Mouse (Mus musculus) kidney, embryonic 14.5 days (tissue): ENCODE measurements around the gene Tbc1d32. TPM values are rescaled to one million over a fixed set of nuclear protein-coding genes. Genes with fewer than 3 reads are reported as not detected.
A peak's percentile ranks its signal among the peaks of the same experiment; 100 is the strongest.

Experiments used
- ATAC-seq: fragments of 200-750 bp; cut with Nextera tagmentation; 2 replicates; pipeline ENCODE4 v1.8.0; 2017; ENCODE audit warnings: moderate number of reproducible peaks, mild to moderate bottlenecking, moderate TSS enrichment, moderate library complexity; ENCODE audit not compliant: low FRiP score, low TSS enrichment
- H3K27ac ChIP-seq: fragments of 300-500 bp; sonication (generic); 2 replicates; pipeline ENCODE4 v1.5.1; 2014; ENCODE audit warnings: low read depth, mild to moderate bottlenecking, low read length, moderate library complexity, mixed read lengths
- H3K27me3 ChIP-seq: fragments of 300-500 bp; sonication (generic); 2 replicates; pipeline ENCODE4 v1.6.1; 2014; ENCODE audit warnings: mild to moderate bottlenecking, low read length; ENCODE audit not compliant: control insufficient read depth, insufficient read depth
- H3K36me3 ChIP-seq: fragments of 300-500 bp; sonication (generic); 2 replicates; pipeline ENCODE4 v1.6.1; 2014; ENCODE audit warnings: low read length, mixed read lengths; ENCODE audit not compliant: control insufficient read depth, insufficient read depth
- H3K4me1 ChIP-seq: fragments of 300-500 bp; sonication (generic); 2 replicates; pipeline ENCODE4 v1.6.1; 2014; ENCODE audit warnings: low read length, mixed read lengths; ENCODE audit not compliant: control insufficient read depth, insufficient read depth
- H3K4me2 ChIP-seq: fragments of 300-500 bp; sonication (generic); replicated peaks from 2 replicates; pipeline ENCODE4 v1.6.1; 2014; ENCODE audit warnings: low read depth, mild to moderate bottlenecking, low read length
- H3K4me3 ChIP-seq: fragments of 300-500 bp; sonication (generic); 2 replicates; pipeline ENCODE4 v1.5.1; 2014; ENCODE audit warnings: mild to moderate bottlenecking, low read length
- H3K9ac ChIP-seq: fragments of 300-500 bp; sonication (generic); 2 replicates; pipeline ENCODE4 v1.6.1; 2014; ENCODE audit warnings: low read depth, mild to moderate bottlenecking, low read length, moderate library complexity
- H3K9me3 ChIP-seq: fragments of 300-500 bp; sonication (generic); 2 replicates; pipeline ENCODE4 v1.6.1; 2016; ENCODE audit warnings: low read length; ENCODE audit not compliant: control insufficient read depth
- WGBS: fragments of 180-500 bp; shearing (Covaris S2); extraction: QIAGEN DNeasy Blood & Tissue Kit; methylation state at CpG from one replicate; pipeline ENCODE4 v1.1.7; 2014; 5-methylcytosine and 5-hydroxymethylcytosine counted together
- polyA plus RNA-seq: library from polyadenylated mRNA; unstranded; fragments of >200 nt; fragmentation: Nextera tagmentation; extraction: Ambion mirVana; gene quantifications from 2 replicates; pipeline ENCODE4 v1.2.1, GENCODE M21; 2014

Gene Tbc1d32
- 2.8 and 6.1 TPM in 2 replicates for polyA plus RNA-seq

DNA sequence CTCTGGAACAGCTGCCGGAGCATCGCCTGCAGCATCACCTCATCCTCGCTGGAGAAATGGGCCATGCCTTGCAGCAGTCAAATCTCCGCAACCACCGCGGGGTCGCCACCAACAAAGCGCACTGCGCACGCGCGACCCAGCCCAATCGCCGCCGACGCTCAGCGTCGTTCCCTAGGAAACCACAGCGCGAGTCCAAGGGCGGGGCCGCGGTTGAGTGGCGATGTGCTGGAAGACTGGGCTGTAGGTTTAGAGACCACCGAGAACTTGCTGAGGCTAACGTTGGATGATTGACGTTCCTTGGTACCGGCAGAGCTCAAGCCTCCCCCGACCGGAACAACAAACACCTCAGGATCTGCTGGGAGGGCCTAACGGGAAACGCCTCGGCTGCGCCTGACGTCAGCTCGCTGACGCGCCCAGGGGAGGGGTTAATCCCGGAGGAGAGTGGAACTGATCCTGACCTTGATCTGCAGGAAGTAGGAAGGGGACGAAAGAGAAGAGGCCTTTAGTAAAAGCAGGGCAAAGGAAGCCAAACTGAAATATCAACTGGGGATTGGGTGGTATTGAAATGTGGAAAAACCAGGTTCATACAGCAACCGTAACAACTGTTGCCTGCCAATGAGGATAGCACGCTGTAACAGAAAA lies at the start of gene Tbc1d32:
Tbc1d32 (minus strand) TSS at position 122 of the 642 bp plus-strand sequence.
- no peaks in the 10 kb centered on the region for H3K27me3 ChIP-seq
- 4% methylated on average over 42 of the region's 42 CpGs for WGBS
- peak within 1 kb of the TSS; percentile 44 for H3K4me3 ChIP-seq
- H3K9me3 ChIP-seq, result no peaks in the 10 kb centered on the region
- peak within 1 kb of the TSS; percentile 53; the same call in 1 of the 2 replicates for H3K9ac ChIP-seq
- peak within 1 kb of the TSS; percentile 66 for H3K27ac ChIP-seq
- peak; percentile 99 for ATAC-seq
- peak within 1 kb of the TSS; percentile 44 for H3K4me2 ChIP-seq
- 0 out of 2 replicates have a peak, but pooled peaks cover 6% of the 10 kb centered on the region for H3K4me1 ChIP-seq
- no peaks in the 10 kb centered on the region for H3K36me3 ChIP-seq

DNA sequence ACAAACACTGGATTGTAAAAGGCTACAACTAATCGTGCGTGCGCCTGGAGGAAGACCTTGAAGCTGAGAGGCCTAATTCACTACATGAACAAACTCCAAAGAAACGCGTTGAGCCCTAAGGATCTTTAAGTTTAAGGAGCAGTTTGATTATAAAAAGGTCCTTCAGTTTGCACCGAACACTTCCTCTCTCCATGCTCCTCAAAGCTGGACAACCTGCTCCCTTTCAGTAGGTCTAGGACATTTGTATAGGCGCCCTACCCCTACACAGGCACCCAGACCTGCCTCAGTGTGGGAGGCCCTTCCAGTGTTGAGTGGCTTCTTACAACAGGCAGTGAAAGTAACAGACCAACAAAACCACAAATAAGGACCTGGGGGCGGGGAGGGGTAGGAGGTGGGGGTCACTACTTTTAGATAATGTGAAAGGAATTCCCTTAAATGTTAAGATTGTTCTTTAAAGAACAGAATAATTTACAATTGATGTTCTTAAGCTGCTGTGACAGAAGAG lies 666 bp downstream of the Tbc1d32 start:
- no peaks in the 10 kb centered on the region for H3K36me3 ChIP-seq
- no peak overlapping the region for H3K27ac ChIP-seq
- H3K9me3 ChIP-seq, result no peaks in the 10 kb centered on the region
- H3K4me2 ChIP-seq, result peak overlapping the region; percentile 44
- peak overlapping the region; percentile 53; the same call in 1 of the 2 replicates for H3K9ac ChIP-seq
- 72% methylated on average over 8 of the region's 8 CpGs for WGBS
- no peak for ATAC-seq
- no peaks in the 10 kb centered on the region for H3K27me3 ChIP-seq
- 0 out of 2 replicates have a peak, but pooled peaks cover 6% of the 10 kb centered on the region for H3K4me1 ChIP-seq
- H3K4me3 ChIP-seq, result peak overlapping the region; percentile 44

DNA sequence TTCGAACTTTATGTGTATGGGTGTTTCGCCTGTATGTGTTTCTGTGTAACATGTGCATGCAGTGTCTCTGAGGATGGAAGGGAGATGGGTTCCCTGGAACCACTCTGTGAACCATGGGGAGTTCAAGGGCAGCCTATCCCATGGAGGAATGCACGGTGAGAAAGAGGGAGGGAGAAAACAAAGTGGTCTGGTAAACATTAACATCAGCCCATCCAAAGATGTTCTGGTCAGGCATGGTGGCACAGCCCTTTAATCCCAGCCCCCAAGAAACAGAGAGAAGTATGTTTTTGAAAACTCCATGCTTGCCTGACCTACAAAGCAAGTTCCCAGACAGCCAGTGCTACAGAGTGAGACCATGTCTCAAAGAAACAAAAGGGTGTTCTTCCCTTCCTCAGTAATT lies 12.7 kb downstream of the Tbc1d32 start:
- H3K27ac ChIP-seq, result no peak overlapping the region
- H3K4me1 ChIP-seq, result no peaks in the 10 kb centered on the region

DNA sequence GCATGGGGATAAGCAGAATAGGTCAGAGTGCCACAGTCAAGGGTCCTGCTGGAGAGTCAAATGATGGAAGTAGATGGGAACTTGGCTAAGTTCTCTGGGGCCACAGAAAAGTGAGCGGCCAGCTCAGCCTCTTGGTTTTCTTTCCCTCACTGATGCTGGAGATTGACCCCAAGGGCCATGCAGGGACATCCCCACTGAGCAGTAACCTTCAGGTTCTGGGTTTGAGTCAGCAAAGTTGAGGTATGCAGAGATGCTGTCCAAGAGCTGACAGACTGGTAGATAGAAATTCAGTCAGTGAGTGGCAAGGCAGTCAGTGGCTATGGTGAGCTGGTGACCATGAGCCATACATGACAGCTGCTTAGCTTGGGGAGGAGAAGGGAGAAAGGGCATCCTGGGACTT lies 18.1 kb downstream of the Tbc1d32 start:
- no peaks in the 10 kb centered on the region; the same call in 1 of the 2 replicates for H3K36me3 ChIP-seq
- no peak overlapping the region for H3K4me2 ChIP-seq
- no peak overlapping the region for H3K27ac ChIP-seq
- H3K9ac ChIP-seq, result no peak overlapping the region
- 92% methylated on average over 1 of the region's 1 CpGs for WGBS
- no peaks in the 10 kb centered on the region for H3K9me3 ChIP-seq
- H3K4me3 ChIP-seq, result no peak overlapping the region
- no peaks in the 10 kb centered on the region for H3K27me3 ChIP-seq
- H3K4me1 ChIP-seq, result peaks cover 4% of the 10 kb centered on the region; the same call in 1 of the 2 replicates
- no peak for ATAC-seq

More for the DNA sequence above, 12.7 kb downstream of the Tbc1d32 start:
- Histone ChIP-seq H3K27me3 (no peaks in the 10 kb centered on the region), H3K4me3 (no peak overlapping the region), H3K9ac (no peak overlapping the region), H3K9me3 (no peaks in the 10 kb centered on the region), H3K4me2 (no peak overlapping the region), H3K36me3 (no peaks in the 10 kb centered on the region; the same call in 1 of the 2 replicates)
- WGBS, result 66% methylated on average over 3 of the region's 3 CpGs
- peak; percentile 75; the same call in 1 of the 2 replicates for ATAC-seq

DNA sequence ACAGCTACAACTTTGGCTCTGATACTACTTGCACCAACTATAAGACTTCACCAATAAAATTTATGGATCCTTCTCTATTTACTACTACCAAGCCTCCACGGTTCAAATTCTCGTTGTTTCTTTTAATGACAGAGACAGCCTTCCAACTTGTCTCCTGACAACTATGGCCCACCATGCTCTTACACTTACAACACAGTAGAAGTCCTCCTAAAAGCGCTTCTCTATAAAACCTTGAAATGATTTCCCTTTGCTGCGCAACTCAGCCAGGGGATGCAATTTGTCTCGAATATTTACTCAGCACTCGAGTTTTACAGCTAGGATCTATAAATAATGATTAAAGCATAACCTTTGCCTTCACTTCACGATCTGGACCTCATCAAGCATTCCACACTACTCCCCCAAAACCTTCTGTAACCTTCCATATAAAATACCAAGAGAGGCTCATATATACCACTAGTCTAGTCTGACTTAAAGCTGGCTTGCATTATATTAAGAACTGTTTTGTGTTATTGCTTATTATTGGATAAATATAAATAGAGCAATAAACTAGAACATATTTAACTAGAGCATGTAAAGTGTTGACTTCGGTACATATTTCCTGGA lies 21.6 kb downstream of the Tbc1d32 start:
- Histone ChIP-seq H3K4me1 (peaks cover 4% of the 10 kb centered on the region; the same call in 1 of the 2 replicates), H3K9me3 (no peaks in the 10 kb centered on the region), H3K4me3 (no peak overlapping the region), H3K9ac (no peak overlapping the region), H3K27ac (no peak overlapping the region), H3K27me3 (no peaks in the 10 kb centered on the region), H3K4me2 (no peak overlapping the region), H3K36me3 (no peaks in the 10 kb centered on the region)
- peak; percentile 89 for ATAC-seq
- 25% methylated on average over 8 of the region's 8 CpGs for WGBS

DNA sequence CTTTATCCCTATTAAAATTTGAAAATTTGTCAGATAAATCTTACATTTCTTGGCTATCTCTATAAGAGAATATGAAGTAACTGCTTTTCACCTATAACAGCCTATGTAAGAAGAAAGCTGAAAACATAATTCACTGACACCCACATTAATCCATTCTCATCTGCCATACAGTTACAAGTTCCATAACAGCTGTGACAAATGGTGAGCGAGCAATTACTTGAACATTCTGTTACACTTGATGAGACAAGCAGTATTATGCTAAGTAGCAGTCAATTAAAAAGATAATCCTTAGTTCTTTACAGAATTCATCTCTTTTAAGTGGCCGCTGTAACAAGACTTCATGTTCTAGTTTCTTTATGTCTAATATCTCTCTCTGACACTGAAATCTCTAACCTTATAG lies 24.1 kb downstream of the Tbc1d32 start:
- H3K9me3 ChIP-seq, result no peaks in the 10 kb centered on the region
- no peak overlapping the region for H3K9ac ChIP-seq
- H3K4me3 ChIP-seq, result no peak overlapping the region
- peaks cover 4% of the 10 kb centered on the region; the same call in 1 of the 2 replicates for H3K4me1 ChIP-seq
- no peaks in the 10 kb centered on the region for H3K36me3 ChIP-seq
- no peak overlapping the region for H3K4me2 ChIP-seq
- ATAC-seq, result no peak
- H3K27ac ChIP-seq, result no peak overlapping the region
- WGBS, result 92% methylated on average over 2 of the region's 2 CpGs
- no peaks in the 10 kb centered on the region for H3K27me3 ChIP-seq

DNA sequence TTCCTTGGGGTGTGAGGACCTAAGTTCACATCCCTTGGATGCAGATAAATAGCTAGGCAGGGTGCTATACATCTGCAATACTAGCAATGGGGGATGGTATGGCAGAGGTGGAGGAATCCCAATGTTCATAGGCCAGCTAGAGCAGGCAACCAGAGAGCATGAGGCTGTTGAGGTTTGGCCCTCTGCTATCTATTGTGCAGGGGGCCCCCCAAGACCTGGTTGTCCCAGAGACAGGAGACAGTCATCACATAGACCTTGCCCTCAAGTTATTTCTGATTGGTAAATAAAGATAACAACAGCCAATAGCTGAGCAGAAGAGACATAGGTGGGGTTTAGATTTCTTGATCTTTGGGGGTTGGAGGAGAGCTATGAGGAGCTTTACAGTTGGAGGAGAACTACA lies 28.6 kb downstream of the Tbc1d32 start:
- Histone ChIP-seq H3K9ac (no peak overlapping the region), H3K9me3 (no peaks in the 10 kb centered on the region), H3K4me1 (no peaks in the 10 kb centered on the region), H3K36me3 (no peaks in the 10 kb centered on the region), H3K4me3 (no peak overlapping the region), H3K4me2 (no peak overlapping the region), H3K27ac (no peak overlapping the region), H3K27me3 (no peaks in the 10 kb centered on the region)
- ATAC-seq, result no peak

DNA sequence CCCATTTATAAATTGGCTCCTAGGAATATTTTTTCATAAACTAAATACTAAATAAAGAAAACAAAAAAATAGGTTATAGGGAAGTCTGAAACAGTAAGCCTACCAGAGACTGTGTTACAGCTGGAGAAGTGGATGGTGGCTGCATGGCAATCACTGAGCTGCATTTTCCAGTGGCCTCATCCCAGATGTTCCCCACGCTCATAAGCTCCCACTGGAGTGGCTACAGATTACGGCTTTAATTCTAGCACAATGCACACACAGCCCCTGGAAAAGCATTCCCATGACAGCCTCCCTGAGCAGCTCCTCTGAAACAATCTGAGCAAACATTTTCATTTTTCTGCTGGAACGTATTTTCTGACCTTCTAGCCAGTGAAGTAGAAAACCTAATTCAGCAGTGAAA lies 29.8 kb downstream of the Tbc1d32 start:
- no peak for ATAC-seq
- H3K27ac ChIP-seq, result no peak overlapping the region
- H3K4me2 ChIP-seq, result no peak overlapping the region
- no peak overlapping the region for H3K4me3 ChIP-seq
- no peaks in the 10 kb centered on the region for H3K36me3 ChIP-seq
- H3K9ac ChIP-seq, result no peak overlapping the region
- H3K4me1 ChIP-seq, result no peaks in the 10 kb centered on the region
- H3K9me3 ChIP-seq, result no peaks in the 10 kb centered on the region
- H3K27me3 ChIP-seq, result no peaks in the 10 kb centered on the region
- 77% methylated on average over 3 of the region's 3 CpGs for WGBS

DNA sequence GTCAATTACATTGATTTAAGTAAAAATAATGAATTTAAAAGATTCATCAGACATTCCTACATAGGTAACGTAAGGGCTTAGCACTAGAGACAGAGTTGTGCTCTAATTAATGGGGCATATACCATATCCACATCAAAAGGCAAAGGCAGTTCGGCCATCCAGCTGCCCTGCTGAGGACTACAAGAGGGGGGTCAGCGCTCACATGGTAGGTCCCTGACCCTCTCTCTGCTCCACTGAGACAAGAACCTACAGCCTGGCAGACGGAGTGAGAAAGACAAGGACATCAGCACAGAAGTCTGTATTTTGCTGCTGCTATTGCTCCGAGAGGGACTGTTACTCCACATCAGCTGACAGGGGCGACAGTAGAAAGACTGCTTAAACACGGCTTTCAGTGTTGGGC lies 34.2 kb downstream of the Tbc1d32 start:
- Histone ChIP-seq H3K36me3 (no peaks in the 10 kb centered on the region), H3K27ac (no peak overlapping the region), H3K4me1 (no peaks in the 10 kb centered on the region), H3K9ac (no peak overlapping the region), H3K27me3 (no peaks in the 10 kb centered on the region), H3K4me3 (no peak overlapping the region), H3K9me3 (no peaks in the 10 kb centered on the region), H3K4me2 (no peak overlapping the region)
- 0 out of 2 replicates have a peak, but pooled peaks have one; percentile 35 for ATAC-seq
- 68% methylated on average over 7 of the region's 7 CpGs for WGBS
